ENCODE assay signal across 8 mouse cellular contexts in the genomic region with DNA sequence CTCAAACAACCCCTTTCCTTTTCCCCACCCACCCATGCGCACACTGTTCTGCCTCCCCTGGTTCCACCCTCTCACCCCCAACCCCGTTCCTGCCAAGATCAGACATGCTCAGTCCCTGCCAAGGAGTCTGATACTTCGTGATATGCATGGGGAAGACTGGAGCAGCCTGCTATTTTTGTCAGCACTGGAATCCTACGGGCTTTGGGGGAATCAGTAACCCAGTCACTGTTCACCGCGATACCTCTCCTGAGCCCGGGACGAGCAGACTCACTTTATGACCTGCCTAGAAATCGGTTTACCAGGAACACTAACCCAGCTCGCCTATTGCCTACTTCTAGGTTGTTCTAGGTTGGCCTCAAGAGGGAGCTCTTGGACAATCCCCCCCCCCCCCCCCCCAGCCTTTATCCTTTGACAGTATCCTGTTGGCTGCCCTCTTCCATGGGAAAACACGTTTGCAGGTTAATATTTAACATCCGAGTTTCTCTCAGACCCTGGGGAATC.
DNase-seq lines count a peak whose midpoint lies in the region; ATAC-seq and TF ChIP-seq lines count a peak whose summit lies in the region.

No protein-coding gene starts in this region.

- peak; percentile 71 for DNase-seq in forebrain, embryonic 14.5 days (ENCODE audit: low spot score)
- DNase-seq in forebrain, embryonic 10.5 days (ENCODE audit: extremely low spot score, low spot score) = no peak
- peak; percentile 12 for DNase-seq in ovary, postnatal 36 days (ENCODE audit: low spot score)
- DNase-seq in ovary, postnatal 10 days (ENCODE audit: low spot score) = no peak
- DNase-seq in spleen, postnatal 4 days (ENCODE audit: low spot score in 2 of 2) = no peak

- no peak for TF ChIP-seq POLR2A in myocyte (IDR thresholded peaks at IDR 0.05; ENCODE audit: insufficient read length, low read depth)

- H3K9ac ChIP-seq in forebrain, embryonic 14.5 days (ENCODE audit: low read length) = no peak overlapping the region
- H3K9ac ChIP-seq in heart, embryonic 15.5 days = no peak overlapping the region

- no peak overlapping the region for H3K4me2 ChIP-seq in forebrain, embryonic 14.5 days (ENCODE audit: low read length)
- H3K4me2 ChIP-seq in heart, embryonic 15.5 days = peak overlapping the region; percentile 52
- H3K4me2 ChIP-seq in myocyte (ENCODE audit: low read depth) = peak overlapping the region; percentile 58

- no peaks in the 10 kb centered on the region for H3K36me3 ChIP-seq in forebrain, embryonic 14.5 days (ENCODE audit: control insufficient read depth, insufficient read depth, low read length)
- H3K36me3 ChIP-seq in forebrain, embryonic 10.5 days (replicated peaks) = no peaks in the 10 kb centered on the region
- H3K36me3 ChIP-seq in heart, embryonic 15.5 days = no peaks in the 10 kb centered on the region
- no peaks in the 10 kb centered on the region for H3K36me3 ChIP-seq in myocyte (ENCODE audit: control insufficient read depth, insufficient read depth)

- WGBS in forebrain, embryonic 14.5 days = 42% methylated on average over 12 of the region's 12 CpGs
- WGBS in forebrain, embryonic 10.5 days = 64% methylated on average over 12 of the region's 12 CpGs
- 26% methylated on average over 12 of the region's 12 CpGs for WGBS in heart, embryonic 15.5 days

- H3K4me3 ChIP-seq in forebrain, embryonic 14.5 days (ENCODE audit: low read depth, low read length) = no peak overlapping the region
- H3K4me3 ChIP-seq in forebrain, embryonic 10.5 days = no peak overlapping the region
- peak overlapping the region; percentile 20 for H3K4me3 ChIP-seq in heart, embryonic 15.5 days
- no peak overlapping the region for H3K4me3 ChIP-seq in myocyte

- ATAC-seq in forebrain, embryonic 14.5 days = peak; percentile 74
- peak; percentile 56 for ATAC-seq in heart, embryonic 15.5 days (replicated peaks; ENCODE audit: insufficient number of reproducible peaks, insufficient read depth, low FRiP score, low read depth)
- no peak for ATAC-seq in activated CD4-positive, CD25-positive, alpha-beta regulatory T cell, adult 4 months

- 0 out of 2 replicates have a peak, but pooled peaks cover 2% of the 10 kb centered on the region for H3K4me1 ChIP-seq in forebrain, embryonic 14.5 days (ENCODE audit: control insufficient read depth, insufficient read depth, low read length)
- H3K4me1 ChIP-seq in forebrain, embryonic 10.5 days = peaks cover 14% of the 10 kb centered on the region
- H3K4me1 ChIP-seq in heart, embryonic 15.5 days (replicated peaks) = peaks cover 5% of the 10 kb centered on the region

- no peaks in the 10 kb centered on the region for H3K79me2 ChIP-seq in myocyte (ENCODE audit: control insufficient read depth, insufficient read depth)

- no peak overlapping the region for H3ac ChIP-seq in myocyte (ENCODE audit: control insufficient read depth, insufficient read length)

- peak overlapping the region; percentile 77 for H3K27ac ChIP-seq in forebrain, embryonic 14.5 days (ENCODE audit: low read depth, low read length)
- H3K27ac ChIP-seq in forebrain, embryonic 10.5 days = no peak overlapping the region
- no peak overlapping the region for H3K27ac ChIP-seq in heart, embryonic 15.5 days

- no peaks in the 10 kb centered on the region for H3K9me3 ChIP-seq in forebrain, embryonic 14.5 days (replicated peaks; ENCODE audit: control insufficient read depth, low read length)
- no peaks in the 10 kb centered on the region for H3K9me3 ChIP-seq in forebrain, embryonic 10.5 days
- no peaks in the 10 kb centered on the region for H3K9me3 ChIP-seq in heart, embryonic 15.5 days (replicated peaks)

- H3K27me3 ChIP-seq in forebrain, embryonic 14.5 days (replicated peaks; ENCODE audit: control insufficient read depth, insufficient read depth, low read length) = no peaks in the 10 kb centered on the region
- peaks cover 7% of the 10 kb centered on the region for H3K27me3 ChIP-seq in forebrain, embryonic 10.5 days (ENCODE audit: poor library complexity, severe bottlenecking)
- peaks cover 15% of the 10 kb centered on the region for H3K27me3 ChIP-seq in heart, embryonic 15.5 days
- H3K27me3 ChIP-seq in myocyte (ENCODE audit: control insufficient read depth, insufficient read depth, insufficient read length) = no peaks in the 10 kb centered on the region

TF ChIP-seq in myocyte, 11 proteins besides CTCF, POLR2A, EP300 and RAD21:
- TF ChIP-seq SRF (IDR thresholded peaks at IDR 0.05; ENCODE audit: control insufficient read depth, insufficient read length, low read depth) (no peak), MAX (IDR thresholded peaks at IDR 0.05; ENCODE audit: low read depth) (no peak), REST (IDR thresholded peaks at IDR 0.05; ENCODE audit: insufficient read depth, insufficient read length) (no peak), E2F4 (IDR thresholded peaks at IDR 0.05; ENCODE audit: insufficient read depth) (no peak), MYOG (IDR thresholded peaks at IDR 0.05; ENCODE audit: control insufficient read depth in 1 of 3, insufficient read depth in 1 of 3, insufficient read length in 2 of 3, low read depth in 2 of 3) (no peak), TCF12 (IDR thresholded peaks at IDR 0.05; ENCODE audit: insufficient read depth, poor library complexity, severe bottlenecking) (no peak), POLR2AphosphoS2 (IDR thresholded peaks at IDR 0.05; ENCODE audit: insufficient read length, low read depth) (no peak), MYOD1 (IDR thresholded peaks at IDR 0.05; ENCODE audit: control insufficient read depth in 1 of 3, insufficient read length in 2 of 3, low read depth in 2 of 3) (no peak), CEBPB (IDR thresholded peaks at IDR 0.05; ENCODE audit: insufficient read depth, poor library complexity, severe bottlenecking) (no peak), USF1 (IDR thresholded peaks at IDR 0.05; ENCODE audit: low read depth) (no peak), TCF3 (IDR thresholded peaks at IDR 0.05; ENCODE audit: insufficient read length, low read depth) (no peak)

Comparison
In these comparisons a context has a peak if more than half of its experiments do, and no peak if none do; other contexts are left out.
1. DNase-seq: peak in forebrain, embryonic 14.5 days (single experiment) and ovary, postnatal 36 days (single experiment); none in forebrain, embryonic 10.5 days (single experiment), ovary, postnatal 10 days (single experiment) and spleen, postnatal 4 days (0 of 2).